Mouse (Mus musculus) lung, embryonic 15.5 days (tissue): Measurements from ENCODE around the gene Usp48. TPM values are rescaled to one million over a fixed set of nuclear protein-coding genes. Genes with fewer than 3 reads are reported as not detected.
A peak's percentile ranks its signal among the peaks of the same experiment; 100 is the strongest.

Source experiments
- ATAC-seq: fragments of 200-750 bp; cut with Nextera tagmentation; 2 replicates; pipeline ENCODE4 v1.8.0; 2017; ENCODE audit warnings: moderate number of reproducible peaks, borderline replicate concordance; ENCODE audit not compliant: low FRiP score, low TSS enrichment; ENCODE audit errors: extremely low read depth
- H3K27ac ChIP-seq: fragments of 300-500 bp; sonication (generic); 2 replicates; pipeline ENCODE4 v1.5.1; 2015; ENCODE audit warnings: moderate library complexity, mild to moderate bottlenecking, inconsistent platforms
- H3K27me3 ChIP-seq: fragments of 300-500 bp; sonication (generic); 2 replicates; pipeline ENCODE4 v1.6.1; 2015; ENCODE audit warnings: inconsistent platforms
- H3K36me3 ChIP-seq: fragments of 300-500 bp; sonication (generic); 2 replicates; pipeline ENCODE4 v1.6.1; 2015; ENCODE audit warnings: inconsistent platforms
- H3K4me1 ChIP-seq: fragments of 300-500 bp; sonication (generic); 2 replicates; pipeline ENCODE4 v1.6.1; 2015; ENCODE audit warnings: inconsistent platforms
- H3K4me2 ChIP-seq: fragments of 300-500 bp; sonication (generic); 2 replicates; pipeline ENCODE4 v1.6.1; 2015; ENCODE audit warnings: inconsistent platforms, mild to moderate bottlenecking, moderate library complexity
- H3K4me3 ChIP-seq: fragments of 300-500 bp; sonication (generic); 2 replicates; pipeline ENCODE4 v1.5.1; 2015; ENCODE audit warnings: mild to moderate bottlenecking, inconsistent platforms
- H3K9ac ChIP-seq: fragments of 300-500 bp; sonication (generic); 2 replicates; pipeline ENCODE4 v1.6.1; 2015; ENCODE audit warnings: inconsistent platforms
- H3K9me3 ChIP-seq: fragments of 300-500 bp; sonication (generic); 2 replicates; pipeline ENCODE4 v1.6.1; 2016; ENCODE audit warnings: inconsistent platforms
- WGBS: fragments of 180-500 bp; shearing (Covaris S2); methylation state at CpG from one replicate; pipeline ENCODE4 v1.1.7; 2015; 5-methylcytosine and 5-hydroxymethylcytosine counted together
- polyA plus RNA-seq: library from polyadenylated mRNA; unstranded; fragments of >200 nt; fragmentation: Nextera tagmentation; extraction: Ambion mirVana; gene quantifications from 2 replicates; pipeline ENCODE4 v1.2.1, GENCODE M21; 2015

Gene Usp48
- polyA plus RNA-seq: 65.8 and 66.6 TPM in 2 replicates

GRCm38 (mm10) chr4:137593601-137594495 lies at the start of gene Usp48:
TSS of gene Usp48 (plus strand) at chr4:137593755.
- WGBS: under 1% methylated on average over 91 of the region's 92 CpGs
- peak; percentile 95 for ATAC-seq
- peak within 1 kb of the TSS; percentile 81 for H3K9ac ChIP-seq
- H3K4me2 ChIP-seq: peak within 1 kb of the TSS; percentile 76
- no peaks in the 10 kb centered on the region for H3K9me3 ChIP-seq
- H3K4me1 ChIP-seq: peaks cover 18% of the 10 kb centered on the region
- no peaks in the 10 kb centered on the region for H3K36me3 ChIP-seq
- peak within 1 kb of the TSS; percentile 99 for H3K27ac ChIP-seq
- H3K27me3 ChIP-seq: no peaks in the 10 kb centered on the region
- H3K4me3 ChIP-seq: peak within 1 kb of the TSS; percentile 79

DNA sequence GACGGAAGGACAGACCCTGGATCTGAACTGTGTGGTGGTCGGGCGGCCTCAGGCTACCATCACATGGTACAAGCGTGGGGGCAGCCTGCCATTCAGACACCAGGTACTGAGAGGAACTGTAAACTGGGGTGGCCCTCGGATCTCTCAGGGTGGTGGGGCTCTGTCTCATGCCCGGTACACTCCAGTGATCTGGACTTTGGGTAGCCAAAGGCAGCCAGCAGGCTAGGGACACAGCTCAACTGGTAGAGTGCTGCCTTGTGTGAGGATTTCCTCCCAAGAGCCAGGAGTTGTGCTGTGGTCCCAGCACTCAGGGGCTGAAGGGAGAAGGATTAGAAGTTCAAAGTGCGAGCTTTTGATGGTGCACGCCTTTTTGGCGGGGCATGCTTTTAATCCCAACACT lies 48.0 kb upstream of the Usp48 start:
- no peak overlapping the region for H3K9ac ChIP-seq
- WGBS: 94% methylated on average over 9 of the region's 9 CpGs
- ATAC-seq: no peak
- no peak overlapping the region for H3K4me3 ChIP-seq
- no peak overlapping the region for H3K27ac ChIP-seq
- no peak overlapping the region for H3K4me2 ChIP-seq
- no peaks in the 10 kb centered on the region for H3K27me3 ChIP-seq
- H3K9me3 ChIP-seq: no peaks in the 10 kb centered on the region
- peaks cover 99% of the 10 kb centered on the region for H3K36me3 ChIP-seq
- no peaks in the 10 kb centered on the region for H3K4me1 ChIP-seq

DNA sequence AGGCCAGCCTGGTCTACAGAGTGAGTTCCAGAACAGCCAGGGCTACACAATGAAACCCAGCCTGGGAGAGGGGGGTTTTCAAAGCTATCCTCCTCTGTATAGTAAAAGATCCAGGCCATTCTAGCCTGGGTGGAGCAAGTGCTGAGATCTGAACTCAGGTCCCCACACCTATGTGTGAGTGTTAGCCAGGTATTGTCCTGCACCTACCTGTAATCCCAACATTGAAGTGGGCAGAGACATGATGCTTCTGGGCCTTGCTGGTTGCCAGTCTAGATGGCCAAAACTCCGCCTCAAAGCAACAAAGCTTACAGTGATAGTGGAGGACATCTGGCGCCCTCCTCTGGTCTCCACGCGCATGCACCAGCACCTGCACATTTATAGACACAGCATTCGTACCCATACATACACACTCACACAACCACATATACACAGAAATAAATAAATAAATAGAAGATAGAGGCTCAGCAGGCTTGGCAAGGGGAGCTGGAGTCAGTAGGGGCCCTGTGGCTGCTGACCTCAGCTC lies 47.5 kb upstream of the Usp48 start:
- H3K27ac ChIP-seq: no peak overlapping the region
- no peak overlapping the region for H3K4me3 ChIP-seq
- WGBS: 80% methylated on average over 5 of the region's 5 CpGs
- no peak overlapping the region for H3K4me2 ChIP-seq
- H3K9me3 ChIP-seq: no peaks in the 10 kb centered on the region
- no peak overlapping the region for H3K9ac ChIP-seq
- no peaks in the 10 kb centered on the region for H3K4me1 ChIP-seq
- H3K27me3 ChIP-seq: no peaks in the 10 kb centered on the region
- peaks cover 99% of the 10 kb centered on the region for H3K36me3 ChIP-seq
- ATAC-seq: no peak

DNA sequence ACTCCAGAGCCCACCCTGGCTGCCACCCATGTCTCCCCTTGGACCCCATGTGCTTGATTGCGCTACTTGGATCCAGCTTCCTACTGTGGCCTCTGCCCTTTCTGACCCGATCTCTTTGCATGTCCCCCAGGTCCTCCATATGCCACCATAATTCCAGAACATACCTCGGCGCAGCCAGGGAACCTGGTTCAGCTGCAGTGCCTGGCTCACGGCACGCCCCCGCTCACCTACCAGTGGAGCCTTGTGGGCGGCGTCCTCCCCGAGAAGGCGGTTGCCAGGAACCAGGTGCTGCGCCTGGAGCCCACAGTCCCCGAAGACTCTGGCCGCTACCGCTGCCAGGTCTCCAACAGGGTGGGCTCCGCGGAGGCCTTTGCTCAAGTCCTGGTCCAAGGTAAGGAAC lies 40.1 kb upstream of the Usp48 start:
- Histone ChIP-seq H3K27ac (no peak overlapping the region), H3K27me3 (no peaks in the 10 kb centered on the region), H3K4me3 (no peak overlapping the region), H3K9me3 (no peaks in the 10 kb centered on the region), H3K36me3 (peaks cover 95% of the 10 kb centered on the region), H3K4me2 (no peak overlapping the region), H3K9ac (no peak overlapping the region), H3K4me1 (no peaks in the 10 kb centered on the region)
- ATAC-seq: no peak
- WGBS: 95% methylated on average over 17 of the region's 17 CpGs

GRCm38 (mm10) chr4:137556673-137557210 lies 36.8 kb upstream of the Usp48 start:
- H3K4me3 ChIP-seq: no peak overlapping the region
- WGBS: 88% methylated on average over 16 of the region's 16 CpGs
- H3K4me2 ChIP-seq: no peak overlapping the region
- H3K9me3 ChIP-seq: no peaks in the 10 kb centered on the region
- H3K27ac ChIP-seq: no peak overlapping the region
- H3K36me3 ChIP-seq: peaks cover 86% of the 10 kb centered on the region
- no peaks in the 10 kb centered on the region for H3K27me3 ChIP-seq
- ATAC-seq: no peak
- no peaks in the 10 kb centered on the region for H3K4me1 ChIP-seq
- H3K9ac ChIP-seq: no peak overlapping the region

GRCm38 (mm10) chr4:137569873-137570272 lies 23.7 kb upstream of the Usp48 start:
- WGBS: 57% methylated on average over 9 of the region's 9 CpGs
- ATAC-seq: 0 out of 2 replicates have a peak, but pooled peaks have one; percentile 5
- H3K36me3 ChIP-seq: peaks cover 39% of the 10 kb centered on the region
- H3K27ac ChIP-seq: no peak overlapping the region
- no peaks in the 10 kb centered on the region for H3K9me3 ChIP-seq
- H3K4me2 ChIP-seq: no peak overlapping the region
- H3K27me3 ChIP-seq: no peaks in the 10 kb centered on the region
- no peak overlapping the region for H3K4me3 ChIP-seq
- H3K4me1 ChIP-seq: no peaks in the 10 kb centered on the region
- H3K9ac ChIP-seq: no peak overlapping the region

GRCm38 (mm10) chr4:137574469-137574868 lies 19.1 kb upstream of the Usp48 start, which contains the start of gene Ldlrad2:
TSS of gene Ldlrad2 (minus strand) at chr4:137574569.
- H3K27me3 ChIP-seq: peaks cover 12% of the 10 kb centered on the region
- H3K9ac ChIP-seq: no peak within 1 kb of the TSS
- H3K36me3 ChIP-seq: peaks cover 11% of the 10 kb centered on the region
- ATAC-seq: no peak
- H3K9me3 ChIP-seq: no peaks in the 10 kb centered on the region
- no peak within 1 kb of the TSS for H3K4me3 ChIP-seq
- H3K4me1 ChIP-seq: 0 out of 2 replicates have a peak, but pooled peaks cover 5% of the 10 kb centered on the region
- H3K4me2 ChIP-seq: no peak within 1 kb of the TSS
- no peak within 1 kb of the TSS for H3K27ac ChIP-seq
- 82% methylated on average over 10 of the region's 10 CpGs for WGBS

GRCm38 (mm10) chr4:137577486-137577885 lies 16.1 kb upstream of the Usp48 start:
- no peak for ATAC-seq
- Histone ChIP-seq H3K4me2 (no peak overlapping the region), H3K9ac (no peak overlapping the region), H3K4me3 (no peak overlapping the region), H3K27me3 (peaks cover 18% of the 10 kb centered on the region), H3K36me3 (no peaks in the 10 kb centered on the region), H3K27ac (no peak overlapping the region), H3K9me3 (no peaks in the 10 kb centered on the region), H3K4me1 (0 out of 2 replicates have a peak, but pooled peaks cover 5% of the 10 kb centered on the region)
- WGBS: 98% methylated on average over 12 of the region's 12 CpGs

GRCm38 (mm10) chr4:137578181-137578845 lies 15.2 kb upstream of the Usp48 start:
- Histone ChIP-seq H3K36me3 (no peaks in the 10 kb centered on the region), H3K9me3 (no peaks in the 10 kb centered on the region), H3K9ac (no peak overlapping the region), H3K4me2 (peak overlapping the region; percentile 65), H3K27me3 (peaks cover 18% of the 10 kb centered on the region), H3K4me3 (peak overlapping the region; percentile 32), H3K4me1 (0 out of 2 replicates have a peak, but pooled peaks cover 5% of the 10 kb centered on the region), H3K27ac (no peak overlapping the region)
- WGBS: 3% methylated on average over 39 of the region's 39 CpGs
- ATAC-seq: peak; percentile 29; the same call in 1 of the 2 replicates

DNA sequence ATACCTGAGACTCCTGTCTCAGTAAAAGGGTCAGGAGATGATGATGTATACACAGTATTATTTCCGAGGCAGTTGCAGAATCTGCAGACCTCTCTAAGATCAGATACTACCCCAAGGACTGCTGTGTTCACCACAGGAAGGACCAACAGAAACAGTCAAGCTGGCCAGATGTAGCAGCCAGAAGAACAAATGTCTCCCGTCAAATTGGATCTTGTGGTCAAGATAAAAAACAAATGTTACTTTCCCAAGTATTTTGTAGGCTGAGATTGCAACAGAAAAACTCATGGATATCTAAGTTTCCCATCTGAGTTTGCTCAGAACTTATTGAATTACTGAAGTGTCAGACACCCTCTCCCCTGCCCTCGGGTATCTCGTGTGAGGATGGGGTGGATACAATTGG lies 13.8 kb upstream of the Usp48 start:
- Histone ChIP-seq H3K4me3 (no peak overlapping the region), H3K9ac (no peak overlapping the region), H3K36me3 (no peaks in the 10 kb centered on the region), H3K4me2 (no peak overlapping the region), H3K27me3 (peaks cover 18% of the 10 kb centered on the region), H3K9me3 (no peaks in the 10 kb centered on the region), H3K4me1 (0 out of 2 replicates have a peak, but pooled peaks cover 5% of the 10 kb centered on the region), H3K27ac (no peak overlapping the region)
- WGBS: 31% methylated on average over 4 of the region's 4 CpGs
- no peak for ATAC-seq

DNA sequence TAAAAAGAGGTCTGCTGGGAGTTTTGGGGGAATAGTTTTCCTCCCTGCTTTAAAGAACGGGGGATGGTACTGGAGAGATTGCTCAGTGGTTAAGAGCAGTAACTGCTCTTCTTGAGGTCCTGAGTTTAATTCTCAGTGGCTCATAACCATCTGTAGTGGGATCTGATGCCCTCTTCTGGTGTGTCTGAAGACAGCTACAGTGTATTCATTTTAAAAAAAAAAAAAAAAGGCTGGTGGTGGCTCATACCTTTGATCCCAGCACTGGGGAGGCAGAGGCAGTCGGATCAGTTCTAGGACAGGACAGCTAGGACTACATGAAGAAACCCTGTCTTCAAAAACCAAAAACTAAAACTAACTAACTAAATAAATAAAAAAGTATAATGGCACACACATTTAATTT lies 13.3 kb upstream of the Usp48 start:
- Histone ChIP-seq H3K27me3 (peaks cover 18% of the 10 kb centered on the region), H3K4me2 (no peak overlapping the region), H3K36me3 (no peaks in the 10 kb centered on the region), H3K4me1 (0 out of 2 replicates have a peak, but pooled peaks cover 5% of the 10 kb centered on the region), H3K4me3 (no peak overlapping the region), H3K9ac (no peak overlapping the region), H3K9me3 (no peaks in the 10 kb centered on the region), H3K27ac (no peak overlapping the region)
- WGBS: 70% methylated on average over 2 of the region's 2 CpGs
- ATAC-seq: no peak
